8 mouse cellular contexts compared by ENCODE assay signal in genomic region chr2:53029716-53030431, GRCm38 (mm10).
DNase-seq lines count a peak whose midpoint lies in the region; ATAC-seq and TF ChIP-seq lines count a peak whose summit lies in the region.

No protein-coding gene starts in this region.

- no peak for DNase-seq in intestine, embryonic 14.5 days (ENCODE audit: low spot score)
- DNase-seq in Patski (ENCODE audit: low read depth, low spot score) = peak; percentile 17
- peak; percentile 69 for DNase-seq in forebrain, embryonic 14.5 days (ENCODE audit: low spot score)
- no peak for DNase-seq in urinary bladder, postnatal 10 days (ENCODE audit: low spot score)
- no peak for DNase-seq in ovary, postnatal 10 days (ENCODE audit: low spot score)
- DNase-seq in thymus, postnatal 10 days (ENCODE audit: low spot score in 2 of 2) = no peak

- H3K4me3 ChIP-seq in intestine, embryonic 14.5 days (ENCODE audit: low read depth, low read length) = no peak overlapping the region
- no peak overlapping the region for H3K4me3 ChIP-seq in intestine, postnatal 0 days (ENCODE audit: low read depth, low read length)
- no peak overlapping the region for H3K4me3 ChIP-seq in forebrain, embryonic 14.5 days (ENCODE audit: low read depth, low read length)
- H3K4me3 ChIP-seq in limb, embryonic 12.5 days (replicated peaks) = no peak overlapping the region

- H3K4me1 ChIP-seq in intestine, embryonic 14.5 days (replicated peaks; ENCODE audit: control insufficient read depth, insufficient read depth, low read length) = peaks cover 16% of the 10 kb centered on the region
- no peaks in the 10 kb centered on the region for H3K4me1 ChIP-seq in intestine, postnatal 0 days (replicated peaks; ENCODE audit: control insufficient read depth, insufficient read depth, low read length)
- H3K4me1 ChIP-seq in forebrain, embryonic 14.5 days (ENCODE audit: control insufficient read depth, insufficient read depth, low read length) = peaks cover 3% of the 10 kb centered on the region
- peaks cover 36% of the 10 kb centered on the region for H3K4me1 ChIP-seq in limb, embryonic 12.5 days (replicated peaks)

- no peaks in the 10 kb centered on the region for H3K36me3 ChIP-seq in intestine, embryonic 14.5 days (ENCODE audit: control insufficient read depth, insufficient read depth, low read length)
- H3K36me3 ChIP-seq in intestine, postnatal 0 days (ENCODE audit: control insufficient read depth, insufficient read depth) = no peaks in the 10 kb centered on the region
- 0 out of 2 replicates have a peak, but pooled peaks cover 4% of the 10 kb centered on the region for H3K36me3 ChIP-seq in forebrain, embryonic 14.5 days (ENCODE audit: control insufficient read depth, insufficient read depth, low read length)
- 0 out of 2 replicates have a peak, but pooled peaks cover 6% of the 10 kb centered on the region for H3K36me3 ChIP-seq in limb, embryonic 12.5 days

- POLR2A ChIA-PET in Patski (lab: Charles Lee) = no interaction called here

- CTCF ChIA-PET in Patski (lab: Charles Lee) = interaction anchor here (0.7 to 0.9 kb wide), 3 partner anchors 15 to 100 kb away, joined by 3 read pairs; no protein-coding TSS in a partner anchor

- no peaks in the 10 kb centered on the region for H3K27me3 ChIP-seq in intestine, embryonic 14.5 days (replicated peaks; ENCODE audit: control insufficient read depth, insufficient read depth, low read length)
- H3K27me3 ChIP-seq in intestine, postnatal 0 days (replicated peaks; ENCODE audit: control insufficient read depth, insufficient read depth, low read length) = no peaks in the 10 kb centered on the region
- H3K27me3 ChIP-seq in Patski = no peaks in the 10 kb centered on the region
- H3K27me3 ChIP-seq in forebrain, embryonic 14.5 days (replicated peaks; ENCODE audit: control insufficient read depth, insufficient read depth, low read length) = no peaks in the 10 kb centered on the region
- no peaks in the 10 kb centered on the region for H3K27me3 ChIP-seq in limb, embryonic 12.5 days

- H3K27ac ChIP-seq in intestine, embryonic 14.5 days (ENCODE audit: low read depth) = peak overlapping the region; percentile 66
- no peak overlapping the region for H3K27ac ChIP-seq in intestine, postnatal 0 days (ENCODE audit: low read depth, low read length)
- H3K27ac ChIP-seq in forebrain, embryonic 14.5 days (ENCODE audit: low read depth, low read length) = no peak overlapping the region
- H3K27ac ChIP-seq in limb, embryonic 12.5 days = peak overlapping the region; percentile 93

- H3K9me3 ChIP-seq in intestine, embryonic 14.5 days (ENCODE audit: control insufficient read depth, low read length) = no peaks in the 10 kb centered on the region
- no peaks in the 10 kb centered on the region for H3K9me3 ChIP-seq in intestine, postnatal 0 days (ENCODE audit: control insufficient read depth)
- no peaks in the 10 kb centered on the region for H3K9me3 ChIP-seq in forebrain, embryonic 14.5 days (replicated peaks; ENCODE audit: control insufficient read depth, low read length)
- H3K9me3 ChIP-seq in limb, embryonic 12.5 days = no peaks in the 10 kb centered on the region

- H3K4me2 ChIP-seq in intestine, embryonic 14.5 days (ENCODE audit: low read length) = no peak overlapping the region
- H3K4me2 ChIP-seq in intestine, postnatal 0 days (replicated peaks; ENCODE audit: low read depth) = no peak overlapping the region
- H3K4me2 ChIP-seq in forebrain, embryonic 14.5 days (ENCODE audit: low read length) = no peak overlapping the region
- peak overlapping the region; percentile 31 for H3K4me2 ChIP-seq in limb, embryonic 12.5 days

- in situ Hi-C loops in Patski (cut with MboI; ENCODE audit: low pct_unique_long_range_greater_than_20kb) = no loop called here

- WGBS in intestine, embryonic 14.5 days = 50% methylated on average over 7 of the region's 7 CpGs
- 63% methylated on average over 7 of the region's 7 CpGs for WGBS in intestine, postnatal 0 days
- 34% methylated on average over 7 of the region's 7 CpGs for WGBS in forebrain, embryonic 14.5 days
- WGBS in limb, embryonic 12.5 days = 58% methylated on average over 7 of the region's 7 CpGs

- TF ChIP-seq CTCF in intestine, postnatal 0 days (IDR thresholded peaks at IDR 0.05; ENCODE audit: low read depth) = no peak; the same call in 1 of the 2 replicates
- no peak for TF ChIP-seq CTCF in Patski (IDR thresholded peaks at IDR 0.05)

- no peak overlapping the region for H3K9ac ChIP-seq in intestine, embryonic 14.5 days (ENCODE audit: low read length)
- no peak overlapping the region for H3K9ac ChIP-seq in intestine, postnatal 0 days (ENCODE audit: low read depth, low read length)
- H3K9ac ChIP-seq in forebrain, embryonic 14.5 days (ENCODE audit: low read length) = no peak overlapping the region
- H3K9ac ChIP-seq in limb, embryonic 12.5 days (replicated peaks) = no peak overlapping the region

- ATAC-seq in intestine, embryonic 14.5 days (replicated peaks; ENCODE audit: low FRiP score, low TSS enrichment, low read depth) = peak; percentile 68; the same call in 1 of the 2 replicates
- ATAC-seq in intestine, postnatal 0 days = no peak
- ATAC-seq in Patski = peak; percentile 78
- peak; percentile 44; the same call in 1 of the 2 replicates for ATAC-seq in forebrain, embryonic 14.5 days
- peak; percentile 61 for ATAC-seq in limb, embryonic 12.5 days (ENCODE audit: insufficient number of reproducible peaks, insufficient read depth, low FRiP score, low TSS enrichment, low read depth)

Comparison
In these comparisons a context has a peak if more than half of its experiments do, and no peak if none do; other contexts are left out.
1. H3K27ac ChIP-seq: peak in intestine, embryonic 14.5 days (single experiment) and limb, embryonic 12.5 days (single experiment); none in intestine, postnatal 0 days (single experiment) and forebrain, embryonic 14.5 days (single experiment).
2. DNase-seq: peak in Patski (single experiment) and forebrain, embryonic 14.5 days (single experiment); none in intestine, embryonic 14.5 days (single experiment), urinary bladder, postnatal 10 days (single experiment), ovary, postnatal 10 days (single experiment) and thymus, postnatal 10 days (0 of 2).